Comparison of ENCODE assay signal across 9 mouse cellular contexts in the genomic region with DNA sequence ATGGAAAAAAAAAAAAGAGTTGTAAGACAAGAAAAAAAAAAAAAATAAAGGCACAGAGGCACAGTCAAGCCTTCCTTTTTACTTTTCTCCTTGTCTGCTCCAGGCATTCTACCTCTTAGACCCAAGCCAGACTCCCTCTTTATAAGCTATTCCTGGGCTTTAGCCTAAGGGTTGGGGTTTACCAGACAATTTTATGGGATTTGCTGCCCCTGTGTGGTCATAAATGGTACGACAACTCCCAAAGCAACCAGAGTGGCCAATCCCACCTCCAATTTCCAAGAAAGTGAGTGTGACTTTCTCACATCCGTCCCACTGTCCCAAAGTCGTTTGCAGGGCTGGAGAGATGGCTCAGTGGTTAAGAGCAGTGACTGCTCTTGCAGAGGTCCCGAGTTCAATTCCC. TPM values are rescaled to one million over a fixed set of nuclear protein-coding genes. Genes with fewer than 3 reads are reported as not detected.
DNase-seq lines count a peak whose midpoint lies in the region; ATAC-seq lines count a peak whose summit lies in the region.
"Had no signal": no experiment of that assay in that cellular context is flagged by ENCODE, and none has a peak within 500 bp of the region (broad histone marks: within the 10 kb centered on the region; RNA-seq: fewer than 3 reads in every experiment).

No protein-coding gene starts in this region.

- H3K9ac ChIP-seq in forebrain, embryonic 14.5 days (ENCODE audit: low read length), result no peak overlapping the region
- H3K9ac ChIP-seq: neural tube, embryonic 13.5 days had no signal

- H3K36me3 ChIP-seq in forebrain, embryonic 14.5 days (ENCODE audit: control insufficient read depth, insufficient read depth, low read length), result peaks cover 39% of the 10 kb centered on the region

- peak; percentile 16; the same call in 1 of the 2 replicates for ATAC-seq in forebrain, embryonic 14.5 days

- no peaks in the 10 kb centered on the region for H3K9me3 ChIP-seq in forebrain, embryonic 14.5 days (replicated peaks; ENCODE audit: control insufficient read depth, low read length)
- H3K9me3 ChIP-seq: neural tube, embryonic 13.5 days had no signal

- H3K27me3 ChIP-seq in forebrain, embryonic 14.5 days (replicated peaks; ENCODE audit: control insufficient read depth, insufficient read depth, low read length), result no peaks in the 10 kb centered on the region

- H3K4me1 ChIP-seq in forebrain, embryonic 14.5 days (ENCODE audit: control insufficient read depth, insufficient read depth, low read length), result peaks cover 25% of the 10 kb centered on the region

- WGBS in forebrain, embryonic 14.5 days, result 0% methylated on average over 4 of the region's 4 CpGs

- H3K27ac ChIP-seq in forebrain, embryonic 14.5 days (ENCODE audit: low read depth, low read length), result no peak overlapping the region

- H3K4me3 ChIP-seq in forebrain, embryonic 14.5 days (ENCODE audit: low read depth, low read length), result no peak overlapping the region
- H3K4me3 ChIP-seq: neural tube, embryonic 13.5 days had no signal

- DNase-seq in urinary bladder, adult 18-20 months (ENCODE audit: low spot score in 2 of 2), result peak; percentile 41 to 69
- DNase-seq in urinary bladder, postnatal 10 days (ENCODE audit: low spot score), result no peak
- peak; percentile 60 for DNase-seq in c-Kit-positive CD71-negative TER-119-negative erythroid progenitor cells, embryonic 14.5 days (ENCODE audit: low read depth)
- DNase-seq in forebrain, embryonic 14.5 days (ENCODE audit: low spot score), result peak; percentile 92
- DNase-seq in kidney, adult 8-10 months, result peak; percentile 61 to 84
- DNase-seq in lung, adult 18-20 months, result peak; percentile 56 to 62
- peak; percentile 88 to 90 for DNase-seq in right cerebral cortex, adult 2 months (ENCODE audit: low spot score in 2 of 2)
- peak; percentile 62 for DNase-seq in urinary bladder, postnatal 25 days (ENCODE audit: low spot score)

- no peak overlapping the region for H3K4me2 ChIP-seq in forebrain, embryonic 14.5 days (ENCODE audit: low read length)
- H3K4me2 ChIP-seq: neural tube, embryonic 13.5 days had no signal

RNA-seq across cellular contexts. Expression of a gene that starts 15.4 kb away (rescaled TPM):
- 16.5 and 17.0 TPM in 2 replicates for polyA plus RNA-seq in forebrain, embryonic 14.5 days (2014; fragmentation: Nextera tagmentation; extraction: Ambion mirVana)

RNA-seq across cellular contexts. Expression of a gene that starts 36.5 kb away (rescaled TPM):
- 140 and 175 TPM in 2 replicates for polyA plus RNA-seq in forebrain, embryonic 14.5 days (2014; fragmentation: Nextera tagmentation; extraction: Ambion mirVana)
